ENCODE assay signal across 20 mouse cellular contexts in genomic region chr2:58456843-58457487, GRCm38 (mm10). TPM values are rescaled to one million over a fixed set of nuclear protein-coding genes. Genes with fewer than 3 reads are reported as not detected.
"Had no signal": no experiment of that assay in that cellular context is flagged by ENCODE, and none has a peak within 500 bp of the region (broad histone marks: within the 10 kb centered on the region; RNA-seq: fewer than 3 reads in every experiment).

No protein-coding gene starts in this region.

- H3K9ac ChIP-seq: kidney, embryonic 15.5 days; limb, embryonic 13.5 days; lung, embryonic 14.5 days; midbrain, embryonic 12.5 days; neural tube, embryonic 15.5 days had no signal

- H3K27me3 ChIP-seq: kidney, embryonic 15.5 days; limb, embryonic 13.5 days; megakaryocyte, embryonic 14.5 days; midbrain, embryonic 12.5 days; neural tube, embryonic 15.5 days had no signal

- H3K4me2 ChIP-seq: kidney, embryonic 15.5 days; limb, embryonic 13.5 days; liver, embryonic 11.5 days; lung, embryonic 14.5 days; midbrain, embryonic 12.5 days; neural tube, embryonic 15.5 days had no signal

- DNase-seq: kidney, adult 2 months; kidney, postnatal 25 days; left cerebral cortex, postnatal 4 days; lung, embryonic 14.5 days; lung, postnatal 10 days; lung, postnatal 4 days; thymus, postnatal 4 days had no signal

- H3K4me1 ChIP-seq: limb, embryonic 13.5 days; megakaryocyte, embryonic 14.5 days; midbrain, embryonic 12.5 days; neural tube, embryonic 15.5 days had no signal

- H3K9me3 ChIP-seq: kidney, embryonic 15.5 days; limb, embryonic 13.5 days; midbrain, embryonic 12.5 days; neural tube, embryonic 15.5 days had no signal

- H3K27ac ChIP-seq: kidney, embryonic 15.5 days; limb, embryonic 13.5 days; midbrain, embryonic 12.5 days; neural tube, embryonic 15.5 days; stomach, postnatal 0 days had no signal

- H3K4me3 ChIP-seq: kidney, embryonic 15.5 days; limb, embryonic 13.5 days; megakaryocyte, embryonic 14.5 days; midbrain, embryonic 12.5 days; neural tube, embryonic 15.5 days had no signal

RNA-seq across cellular contexts. Expression of gene Gm17409, which starts 13.0 kb away (rescaled TPM):
- total RNA-seq: layer of hippocampus, adult 18-20 months; left cerebral cortex, adult 18-20 months; left cerebral cortex, postnatal 10 days; left cerebral cortex, postnatal 4 days; midbrain, postnatal 0 days had no signal
- polyA plus RNA-seq: kidney, adult 2 months; kidney, embryonic 15.5 days; limb, embryonic 13.5 days; liver, embryonic 11.5 days; liver, embryonic 16.5 days; lung, embryonic 14.5 days; midbrain, embryonic 12.5 days; midbrain, postnatal 0 days; neural tube, embryonic 11.5 days; neural tube, embryonic 15.5 days; stomach, postnatal 0 days had no signal
